Mouse (Mus musculus): ENCODE results near the gene Slc25a41.
A peak's percentile ranks its signal among the peaks of the same experiment; 100 is the strongest.
"Not testable (repeated sequence)": the region's sequence is repeated elsewhere in the genome, so short reads cannot be mapped to it uniquely, and the experiment has no call there.

GRCm38 (mm10) chr17:57051679-57052078, 10.2 kb upstream of the Slc25a41 start:
- TF ChIP-seq POLR2A (IDR thresholded peaks at IDR 0.05; ENCODE audit: low read depth, low read length): not testable (repeated sequence)
- TF ChIP-seq CTCF (conservative IDR thresholded peaks at IDR 0.05; ENCODE audit: insufficient read depth, insufficient read length, low read depth, low read length): 0 out of 2 replicates have a peak, but pooled peaks have one; percentile 16

Measured in kidney, adult 2 months (tissue).